Mouse (Mus musculus) olfactory bulb, adult 2 months (tissue): ENCODE results near the gene Srf. TPM values are rescaled to one million over a fixed set of nuclear protein-coding genes. Genes with fewer than 3 reads are reported as not detected.

Experiments
- H3K27ac ChIP-seq: fragments of 200-500 bp; 2 replicates; pipeline ENCODE4 v1.5.1; 2012; ENCODE audit warnings: low read depth, low read length; ENCODE audit not compliant: insufficient read depth
- H3K4me1 ChIP-seq: fragments of 200-500 bp; 2 replicates; pipeline ENCODE4 v1.6.1; 2012; ENCODE audit warnings: low read length; ENCODE audit not compliant: control insufficient read depth, insufficient read depth
- H3K4me3 ChIP-seq: fragments of 200-500 bp; 2 replicates; pipeline ENCODE4 v1.5.1; 2012; ENCODE audit warnings: mild to moderate bottlenecking, low read depth, low read length, moderate library complexity; ENCODE audit not compliant: insufficient read depth
- CTCF ChIP-seq: fragments of 200-500 bp; IDR thresholded peaks from 2 replicates; pipeline ENCODE4 v1.5.1; 2012; ENCODE audit warnings: low read depth, mild to moderate bottlenecking, low read length, moderate library complexity; ENCODE audit not compliant: insufficient read depth
- POLR2A ChIP-seq: fragments of 200-500 bp; IDR thresholded peaks from 2 replicates; pipeline ENCODE4 v1.6.1; 2012; ENCODE audit warnings: mild to moderate bottlenecking, low read depth, low read length, moderate library complexity; ENCODE audit not compliant: insufficient read depth
- whole genome bisulfite sequencing: fragments of 180-500 bp; shearing (Covaris S2); methylation state at CpG from one replicate; pipeline ENCODE4 v1.1.7; 2018; 5-methylcytosine and 5-hydroxymethylcytosine counted together
- polyA plus RNA-seq: library from polyadenylated mRNA; stranded (reverse); fragments of >200 nt; gene quantifications from 2 replicates; pipeline ENCODE4 v1.2.4, GENCODE M21; 2012; ENCODE audit warnings: low replicate concordance; ENCODE audit not compliant: missing spikeins, insufficient read depth, insufficient read length

Gene Srf
- polyA plus RNA-seq, 1 experiment: not detected

- peaks cover 6% of the 10 kb centered on the region for H3K4me1 ChIP-seq
- no peak overlapping the region for H3K27ac ChIP-seq
- TF ChIP-seq POLR2A (no peak), CTCF (no peak)
- no peak overlapping the region for H3K4me3 ChIP-seq
- WGBS: 82% methylated on average over 4 of the region's 4 CpGs
These were observed 37.1 kb upstream of the Srf start for GRCm38 (mm10) chr17:46593124-46593523.

GRCm38 (mm10) chr17:46591406-46591805 is 35.4 kb upstream of the Srf start:
- 80% methylated on average over 19 of the region's 19 CpGs for WGBS
- Histone ChIP-seq H3K27ac (no peak overlapping the region), H3K4me1 (peaks cover 6% of the 10 kb centered on the region), H3K4me3 (no peak overlapping the region)
- TF ChIP-seq CTCF (no peak), POLR2A (no peak)

- TF ChIP-seq POLR2A (no peak), CTCF (no peak)
- WGBS: 95% methylated on average over 7 of the region's 7 CpGs
- Histone ChIP-seq H3K4me3 (no peak overlapping the region), H3K4me1 (peaks cover 6% of the 10 kb centered on the region), H3K27ac (no peak overlapping the region)
These were observed 34.5 kb upstream of the Srf start for GRCm38 (mm10) chr17:46590439-46590838.

GRCm38 (mm10) chr17:46589635-46590314 is 33.8 kb upstream of the Srf start:
- peaks cover 1% of the 10 kb centered on the region for H3K4me1 ChIP-seq
- H3K4me3 ChIP-seq: no peak overlapping the region
- TF ChIP-seq CTCF (no peak), POLR2A (no peak)
- WGBS: 88% methylated on average over 16 of the region's 16 CpGs
- no peak overlapping the region for H3K27ac ChIP-seq

DNA sequence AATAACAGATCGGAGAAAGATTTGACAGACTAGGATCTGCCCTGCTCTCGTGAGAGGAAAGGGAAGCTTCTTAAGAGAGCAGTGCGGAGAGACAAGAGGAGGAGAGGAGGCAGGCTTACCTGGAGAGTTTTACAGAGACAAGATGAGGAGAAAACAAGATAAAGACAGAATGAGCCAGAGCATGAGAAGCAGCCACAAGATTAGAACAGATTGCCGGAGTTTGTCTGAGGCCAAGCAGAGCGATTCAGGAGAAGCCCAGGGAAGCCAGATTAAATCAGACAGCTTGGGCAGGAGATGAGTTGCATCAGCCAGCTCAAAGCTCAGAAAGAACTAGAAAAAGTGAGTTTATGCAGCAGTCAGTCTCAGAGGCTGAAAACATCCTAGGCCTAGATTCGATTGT is 32.9 kb upstream of the Srf start:
- Histone ChIP-seq H3K27ac (no peak overlapping the region), H3K4me3 (no peak overlapping the region), H3K4me1 (no peaks in the 10 kb centered on the region)
- WGBS: 94% methylated on average over 6 of the region's 6 CpGs
- TF ChIP-seq POLR2A (no peak), CTCF (no peak)

DNA sequence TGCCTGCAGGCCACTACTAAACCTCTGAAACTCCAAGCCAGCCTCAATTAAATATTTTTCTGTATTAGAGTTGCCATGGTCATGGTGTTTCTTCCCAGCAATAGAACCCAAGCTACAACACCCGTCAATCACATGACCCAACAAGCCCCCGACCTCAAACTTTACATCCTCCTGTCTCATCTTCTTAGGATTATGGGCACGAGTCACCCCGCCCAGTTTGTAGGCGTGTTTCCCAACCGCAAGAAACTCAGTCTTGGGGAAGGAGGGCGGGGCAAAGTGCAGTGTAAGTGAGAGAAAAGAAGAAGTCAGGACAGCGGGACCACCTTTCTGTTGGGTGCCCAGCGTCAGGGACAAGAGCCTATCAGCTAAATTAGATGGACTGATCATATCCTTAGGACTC is 32.2 kb upstream of the Srf start:
- no peaks in the 10 kb centered on the region for H3K4me1 ChIP-seq
- H3K27ac ChIP-seq: no peak overlapping the region
- whole genome bisulfite sequencing: 88% methylated on average over 9 of the region's 9 CpGs
- TF ChIP-seq POLR2A (no peak), CTCF (no peak)
- no peak overlapping the region for H3K4me3 ChIP-seq

- WGBS: 96% methylated on average over 8 of the region's 8 CpGs
- no peak for TF ChIP-seq POLR2A
- no peak for TF ChIP-seq CTCF
- H3K4me3 ChIP-seq: no peak overlapping the region
- no peaks in the 10 kb centered on the region for H3K4me1 ChIP-seq
- no peak overlapping the region for H3K27ac ChIP-seq
These were observed 30.4 kb upstream of the Srf start for GRCm38 (mm10) chr17:46586327-46586726.

- no peak overlapping the region for H3K27ac ChIP-seq
- TF ChIP-seq POLR2A: no peak
- no peak for TF ChIP-seq CTCF
- 84% methylated on average over 5 of the region's 5 CpGs for WGBS
- H3K4me3 ChIP-seq: no peak overlapping the region
- H3K4me1 ChIP-seq: no peaks in the 10 kb centered on the region; the same call in 1 of the 2 replicates
These were observed 22.7 kb upstream of the Srf start for GRCm38 (mm10) chr17:46578650-46579049.

DNA sequence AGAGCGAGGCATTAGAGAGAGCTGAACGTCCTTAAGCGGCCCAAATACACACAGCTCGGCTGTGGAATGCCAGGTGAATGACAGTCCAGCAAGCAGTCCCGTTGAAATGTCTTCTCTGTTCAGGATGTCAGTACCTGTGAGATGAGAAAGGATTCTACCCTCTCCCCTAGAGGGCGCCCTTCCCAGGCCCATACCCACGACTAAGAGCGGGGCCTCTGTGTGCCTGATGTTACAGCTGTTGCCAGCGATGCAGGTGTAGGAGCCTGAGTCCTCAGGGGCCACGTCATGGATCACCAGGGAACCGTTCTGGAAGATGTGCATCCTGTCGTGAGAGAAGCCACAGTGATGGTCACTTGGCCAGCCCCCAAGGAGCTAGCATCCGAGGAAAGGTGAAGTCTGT is 20.1 kb upstream of the Srf start:
- WGBS: 90% methylated on average over 13 of the region's 13 CpGs
- Histone ChIP-seq H3K4me1 (no peaks in the 10 kb centered on the region; the same call in 1 of the 2 replicates), H3K4me3 (no peak overlapping the region), H3K27ac (no peak overlapping the region)
- TF ChIP-seq POLR2A: no peak
- TF ChIP-seq CTCF: peak; percentile 35; the same call in 1 of the 2 replicates
